Mouse (Mus musculus): ENCODE results near the gene Lcn4.

Lcn4 gene

GRCm38 (mm10) chr2:26634629-26635488, 36.2 kb downstream of the Lcn4 start:
- DNase-seq (ENCODE audit: low spot score in 2 of 2) = no peak

- DNase-seq (ENCODE audit: low spot score in 2 of 2) = no peak
Observed at GRCm38 (mm10) chr2:26633953-26634530, 37.0 kb downstream of the Lcn4 start.

- no peak for DNase-seq (ENCODE audit: low spot score in 2 of 2)
Observed at GRCm38 (mm10) chr2:26632541-26633395, 38.3 kb downstream of the Lcn4 start.

- DNase-seq (ENCODE audit: low spot score in 2 of 2) = no peak
Observed at GRCm38 (mm10) chr2:26628792-26629437, 42.2 kb downstream of the Lcn4 start.

- DNase-seq (ENCODE audit: low spot score in 2 of 2) = peak; percentile 48 to 77
Observed at GRCm38 (mm10) chr2:26627921-26628739, 43.0 kb downstream of the Lcn4 start, which contains the start of gene Fam69b. Gene Fam69b (plus strand): TSS chr2:26628457.

GRCm38 (mm10) chr2:26626081-26626480, 45.0 kb downstream of the Lcn4 start:
- DNase-seq (ENCODE audit: low spot score in 2 of 2) = no peak

- DNase-seq (ENCODE audit: low spot score in 2 of 2) = no peak
Observed at GRCm38 (mm10) chr2:26625419-26625818, 45.7 kb downstream of the Lcn4 start.

- DNase-seq (ENCODE audit: low spot score in 2 of 2) = no peak
Observed at GRCm38 (mm10) chr2:26622984-26623383, 48.1 kb downstream of the Lcn4 start.

- no peak for DNase-seq (ENCODE audit: low spot score in 2 of 2)
Observed at GRCm38 (mm10) chr2:26621246-26621645, 49.8 kb downstream of the Lcn4 start.

GRCm38 (mm10) chr2:26617928-26618327, 53.2 kb downstream of the Lcn4 start:
- DNase-seq (ENCODE audit: low spot score in 2 of 2) = no peak
